Mouse (Mus musculus): ENCODE data around the gene Rassf8. TPM values are rescaled to one million over a fixed set of nuclear protein-coding genes. Genes with fewer than 3 reads are reported as not detected.

Gene Rassf8
- polyA plus RNA-seq, 1 experiment from 2014 or later, result 3.5 TPM

DNA sequence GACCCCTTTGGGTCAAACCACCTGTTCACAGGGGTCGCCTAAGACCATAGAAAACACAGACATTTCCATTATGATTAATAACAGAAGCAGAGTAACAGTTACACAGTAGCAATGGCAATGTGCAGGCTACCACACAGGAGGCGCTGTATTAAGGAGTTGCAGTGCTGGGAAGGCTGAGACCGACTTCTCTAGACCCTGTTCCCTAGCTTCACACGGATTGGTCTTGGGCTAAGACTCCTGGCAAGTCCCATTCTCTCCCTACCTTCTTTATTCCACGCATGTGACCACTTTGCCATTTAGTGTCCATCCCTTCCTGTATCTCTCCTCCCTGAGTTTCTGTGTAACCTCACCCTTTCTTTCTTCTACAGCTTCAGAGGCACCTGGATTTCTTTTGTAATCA is 19.6 kb upstream of the Rassf8 start:
- Histone ChIP-seq H3K4me3 (no peak overlapping the region), H3K4me2 (replicated peaks) (no peak overlapping the region), H3K27me3 (no peaks in the 10 kb centered on the region), H3K36me3 (no peaks in the 10 kb centered on the region), H3K9ac (replicated peaks) (no peak overlapping the region), H3K27ac (replicated peaks) (no peak overlapping the region), H3K9me3 (no peaks in the 10 kb centered on the region), H3K4me1 (peaks cover 3% of the 10 kb centered on the region; the same call in 1 of the 2 replicates)
- ATAC-seq (replicated peaks), result no peak
- 49% methylated on average over 5 of the region's 5 CpGs for WGBS

DNA sequence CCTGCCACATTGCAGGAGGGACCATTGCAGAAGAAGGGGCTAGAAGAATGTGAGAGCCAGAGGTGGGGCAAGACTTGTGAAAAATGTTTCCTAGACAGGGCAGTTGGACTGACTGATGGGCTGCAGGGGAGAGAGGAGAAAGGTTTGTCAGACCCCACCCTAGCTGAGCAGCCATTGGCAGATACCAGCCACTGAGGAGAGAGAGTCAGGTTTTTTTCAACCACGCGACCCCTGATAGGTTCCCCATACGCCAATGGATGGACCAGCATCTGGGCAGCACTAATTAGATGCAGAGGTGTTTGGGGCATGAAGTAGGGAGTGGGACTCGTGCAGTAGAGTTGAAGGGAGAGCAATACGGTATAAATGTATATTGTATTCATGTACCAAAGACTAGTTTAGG is 13.7 kb upstream of the Rassf8 start:
- Histone ChIP-seq H3K4me1 (peaks cover 15% of the 10 kb centered on the region; the same call in 1 of the 2 replicates), H3K4me3 (no peak overlapping the region), H3K9me3 (no peaks in the 10 kb centered on the region), H3K9ac (replicated peaks) (no peak overlapping the region), H3K36me3 (no peaks in the 10 kb centered on the region), H3K4me2 (replicated peaks) (no peak overlapping the region), H3K27ac (replicated peaks) (no peak overlapping the region), H3K27me3 (no peaks in the 10 kb centered on the region)
- ATAC-seq (replicated peaks), result no peak
- WGBS, result 69% methylated on average over 5 of the region's 5 CpGs

DNA sequence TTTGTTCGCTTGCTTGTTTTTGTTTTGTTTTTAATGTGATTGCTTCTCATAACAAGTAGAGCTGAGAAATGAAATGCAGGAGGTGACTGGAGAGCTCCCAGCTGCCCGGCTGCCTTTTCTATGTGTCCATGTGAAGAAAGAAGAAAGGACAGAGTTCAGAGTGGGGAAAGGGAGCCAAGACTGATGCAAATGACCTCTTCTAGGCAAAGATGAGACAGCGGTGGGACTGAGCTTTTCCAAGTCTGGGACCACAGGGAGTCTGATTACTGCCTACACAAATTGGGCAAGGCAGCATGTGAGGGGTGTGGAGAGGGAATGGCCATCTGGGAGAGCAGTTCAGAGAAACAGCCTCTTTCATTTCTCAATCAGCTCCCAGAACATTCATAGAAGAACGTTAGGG is 13.3 kb upstream of the Rassf8 start:
- no peaks in the 10 kb centered on the region for H3K27me3 ChIP-seq
- H3K4me1 ChIP-seq, result peaks cover 15% of the 10 kb centered on the region; the same call in 1 of the 2 replicates
- no peak overlapping the region for H3K27ac ChIP-seq (replicated peaks)
- WGBS, result 56% methylated on average over 4 of the region's 4 CpGs
- H3K4me2 ChIP-seq (replicated peaks), result no peak overlapping the region
- no peak overlapping the region for H3K9ac ChIP-seq (replicated peaks)
- no peaks in the 10 kb centered on the region for H3K36me3 ChIP-seq
- no peak overlapping the region for H3K4me3 ChIP-seq
- ATAC-seq (replicated peaks), result no peak
- H3K9me3 ChIP-seq, result no peaks in the 10 kb centered on the region

DNA sequence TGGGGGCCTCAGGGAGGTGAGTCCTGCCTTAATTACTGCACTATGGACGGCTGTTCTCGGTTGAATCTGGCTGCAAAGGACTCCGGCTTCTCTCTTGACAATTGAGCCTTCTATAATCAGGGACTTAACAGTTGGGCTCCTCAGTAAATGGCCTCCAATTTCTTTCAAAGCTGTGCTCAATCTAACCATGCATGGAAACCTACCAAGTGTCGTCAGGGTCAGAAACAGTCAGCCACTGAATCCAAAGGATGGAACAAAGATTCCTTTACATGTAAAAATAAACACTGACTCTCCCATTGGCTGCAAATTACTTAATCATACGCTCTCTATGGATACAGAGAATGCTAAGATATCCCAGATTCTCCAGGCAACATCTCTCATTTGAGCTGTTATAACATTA is 12.6 kb upstream of the Rassf8 start:
- H3K36me3 ChIP-seq, result no peaks in the 10 kb centered on the region
- no peak overlapping the region for H3K4me3 ChIP-seq
- no peak overlapping the region for H3K9ac ChIP-seq (replicated peaks)
- H3K27ac ChIP-seq (replicated peaks), result no peak overlapping the region
- H3K9me3 ChIP-seq, result no peaks in the 10 kb centered on the region
- H3K27me3 ChIP-seq, result no peaks in the 10 kb centered on the region
- WGBS, result 17% methylated on average over 5 of the region's 5 CpGs
- H3K4me1 ChIP-seq, result peaks cover 15% of the 10 kb centered on the region; the same call in 1 of the 2 replicates
- ATAC-seq (replicated peaks), result no peak
- no peak overlapping the region for H3K4me2 ChIP-seq (replicated peaks)

DNA sequence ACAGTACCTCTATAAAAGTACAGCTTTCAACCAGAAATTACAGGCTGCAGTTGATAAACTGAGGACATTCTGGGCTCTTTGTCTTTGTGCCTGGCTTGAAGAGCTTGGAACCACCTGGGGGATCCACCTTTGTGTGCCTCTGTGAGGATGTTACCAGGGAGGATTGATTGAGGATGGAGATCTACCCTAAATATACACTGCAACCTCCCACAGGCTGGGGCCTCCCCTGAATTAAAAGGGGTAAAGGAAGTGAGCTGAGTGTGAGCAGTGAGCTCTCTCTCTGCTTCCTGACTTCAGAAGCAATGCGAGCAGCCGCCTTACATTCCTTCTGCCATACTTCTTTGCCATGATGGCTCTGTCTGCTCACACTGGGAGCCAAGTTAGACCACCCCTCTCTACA is 10.4 kb upstream of the Rassf8 start:
- no peak overlapping the region for H3K9ac ChIP-seq (replicated peaks)
- no peak overlapping the region for H3K4me2 ChIP-seq (replicated peaks)
- H3K4me1 ChIP-seq, result peaks cover 15% of the 10 kb centered on the region; the same call in 1 of the 2 replicates
- no peaks in the 10 kb centered on the region for H3K36me3 ChIP-seq
- no peak for ATAC-seq (replicated peaks)
- WGBS, result 86% methylated on average over 2 of the region's 2 CpGs
- H3K27ac ChIP-seq (replicated peaks), result no peak overlapping the region
- H3K9me3 ChIP-seq, result no peaks in the 10 kb centered on the region
- H3K27me3 ChIP-seq, result no peaks in the 10 kb centered on the region
- no peak overlapping the region for H3K4me3 ChIP-seq

DNA sequence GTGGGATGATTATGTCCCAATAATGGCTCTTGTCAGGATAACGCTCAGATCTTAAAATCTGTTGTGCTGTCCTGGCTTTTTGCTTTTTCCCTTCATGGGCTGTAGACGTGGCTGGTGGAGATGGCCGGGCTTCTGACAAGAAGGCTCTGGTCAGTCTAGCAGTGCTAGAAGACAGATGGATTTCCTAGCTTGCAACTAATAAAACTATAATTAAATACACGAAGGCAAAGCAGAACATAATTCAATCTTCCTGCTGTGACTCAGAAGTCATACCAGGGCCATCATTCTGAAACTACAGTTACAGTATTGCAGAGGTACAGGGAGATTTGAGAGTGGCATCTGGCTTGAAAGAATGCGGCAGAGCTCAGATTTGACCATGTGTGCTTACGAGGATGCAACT is 7.3 kb upstream of the Rassf8 start:
- Histone ChIP-seq H3K9ac (replicated peaks) (no peak overlapping the region), H3K27me3 (no peaks in the 10 kb centered on the region), H3K4me1 (no peaks in the 10 kb centered on the region), H3K36me3 (no peaks in the 10 kb centered on the region), H3K9me3 (no peaks in the 10 kb centered on the region), H3K27ac (replicated peaks) (no peak overlapping the region), H3K4me2 (replicated peaks) (no peak overlapping the region), H3K4me3 (no peak overlapping the region)
- 91% methylated on average over 6 of the region's 6 CpGs for WGBS
- no peak for ATAC-seq (replicated peaks)

DNA sequence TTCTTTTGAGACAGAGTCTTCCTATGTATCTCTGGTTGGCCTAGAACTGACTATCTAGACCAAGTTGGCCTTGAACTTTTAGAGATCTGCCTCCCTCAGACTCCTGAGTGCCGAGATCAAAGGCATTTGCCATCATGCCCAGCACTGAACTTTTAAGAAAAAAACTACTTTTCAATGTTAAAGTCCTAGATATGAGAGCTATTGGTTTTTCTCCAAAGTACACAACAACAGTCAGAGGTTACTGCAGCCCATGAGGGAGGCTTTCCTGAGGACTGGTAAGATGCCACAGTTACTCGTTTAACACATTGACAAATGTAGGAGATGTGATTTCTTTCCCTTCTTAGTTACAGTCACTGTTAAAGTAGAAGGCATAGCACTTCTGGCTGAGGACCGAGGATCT is 6.5 kb upstream of the Rassf8 start:
- H3K9ac ChIP-seq (replicated peaks), result no peak overlapping the region
- H3K4me2 ChIP-seq (replicated peaks), result no peak overlapping the region
- H3K27me3 ChIP-seq, result no peaks in the 10 kb centered on the region
- H3K36me3 ChIP-seq, result no peaks in the 10 kb centered on the region
- H3K4me1 ChIP-seq, result no peaks in the 10 kb centered on the region
- ATAC-seq (replicated peaks), result no peak
- WGBS, result 81% methylated on average over 3 of the region's 3 CpGs
- no peak overlapping the region for H3K27ac ChIP-seq (replicated peaks)
- no peak overlapping the region for H3K4me3 ChIP-seq
- no peaks in the 10 kb centered on the region for H3K9me3 ChIP-seq

DNA sequence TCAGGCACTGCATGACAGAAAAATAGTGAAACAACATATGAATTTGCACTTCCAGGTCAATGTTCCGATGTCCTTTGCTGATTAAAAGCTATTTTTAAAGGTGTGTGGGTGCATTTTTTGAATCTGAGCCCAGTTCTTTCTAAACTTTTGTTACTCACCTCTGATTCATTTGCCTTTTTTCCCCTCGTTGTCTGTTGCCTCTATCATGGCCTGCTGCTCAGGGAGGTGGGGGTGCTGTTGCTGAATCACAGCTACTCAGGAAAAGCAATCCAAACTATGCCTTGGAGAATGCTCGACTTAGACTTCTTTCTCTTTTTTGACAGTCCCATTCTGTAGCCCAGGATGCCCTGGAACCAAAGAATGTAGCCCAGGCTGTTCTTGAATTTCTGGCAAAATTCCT is 1.3 kb upstream of the Rassf8 start:
- no peak overlapping the region for H3K27ac ChIP-seq (replicated peaks)
- no peaks in the 10 kb centered on the region for H3K9me3 ChIP-seq
- H3K4me1 ChIP-seq, result peaks cover 22% of the 10 kb centered on the region
- no peaks in the 10 kb centered on the region for H3K36me3 ChIP-seq
- H3K9ac ChIP-seq (replicated peaks), result no peak overlapping the region
- WGBS, result 50% methylated on average over 3 of the region's 3 CpGs
- no peak for ATAC-seq (replicated peaks)
- no peak overlapping the region for H3K4me3 ChIP-seq
- H3K27me3 ChIP-seq, result no peaks in the 10 kb centered on the region
- H3K4me2 ChIP-seq (replicated peaks), result no peak overlapping the region

DNA sequence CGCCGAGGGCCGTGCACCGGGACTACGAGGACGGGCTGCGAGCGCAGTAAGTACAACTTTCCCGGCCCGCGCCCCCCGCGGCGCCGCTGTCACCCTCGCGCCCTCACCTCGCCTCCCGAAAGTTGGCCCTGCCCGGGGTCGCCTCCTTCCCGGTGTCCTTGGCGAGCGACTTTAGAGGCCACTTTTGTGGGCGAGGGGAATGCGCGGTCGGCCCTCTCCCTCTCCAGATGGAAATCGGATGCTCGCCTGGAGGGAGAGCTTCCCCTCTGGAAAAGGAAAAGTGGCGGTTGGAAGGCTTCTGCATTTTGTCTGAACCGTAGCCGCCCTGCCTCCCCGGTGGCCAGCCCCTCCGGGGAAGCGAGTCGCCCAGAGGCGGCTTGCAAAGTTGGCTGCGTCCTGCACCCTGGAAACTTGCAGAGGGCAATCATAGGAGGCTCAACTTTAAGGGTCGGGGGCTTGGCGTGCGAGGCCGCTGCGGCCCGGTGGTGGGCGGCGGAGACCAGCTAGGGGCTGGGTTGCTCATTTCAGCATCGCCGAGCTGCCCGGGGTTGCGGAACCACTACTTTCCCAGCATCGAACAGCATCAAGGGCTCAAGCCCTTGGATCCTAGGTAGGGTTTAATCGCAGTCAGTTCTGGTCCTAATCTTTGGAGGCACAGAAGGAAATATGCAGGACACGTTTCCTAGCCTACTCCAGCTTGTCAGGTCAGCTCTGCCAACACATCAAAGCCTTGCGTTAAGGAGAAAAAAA is 548 bp downstream of the Rassf8 start:
- Histone ChIP-seq H3K4me1 (peaks cover 22% of the 10 kb centered on the region), H3K9me3 (no peaks in the 10 kb centered on the region), H3K9ac (replicated peaks) (peak overlapping the region; percentile 62), H3K4me2 (replicated peaks) (peak overlapping the region; percentile 84), H3K27me3 (no peaks in the 10 kb centered on the region), H3K4me3 (peak overlapping the region; percentile 83), H3K36me3 (no peaks in the 10 kb centered on the region), H3K27ac (replicated peaks) (peak overlapping the region; percentile 73)
- ATAC-seq (replicated peaks), result peak; percentile 10; the same call in 1 of the 2 replicates
- WGBS, result under 1% methylated on average over 55 of the region's 55 CpGs

DNA sequence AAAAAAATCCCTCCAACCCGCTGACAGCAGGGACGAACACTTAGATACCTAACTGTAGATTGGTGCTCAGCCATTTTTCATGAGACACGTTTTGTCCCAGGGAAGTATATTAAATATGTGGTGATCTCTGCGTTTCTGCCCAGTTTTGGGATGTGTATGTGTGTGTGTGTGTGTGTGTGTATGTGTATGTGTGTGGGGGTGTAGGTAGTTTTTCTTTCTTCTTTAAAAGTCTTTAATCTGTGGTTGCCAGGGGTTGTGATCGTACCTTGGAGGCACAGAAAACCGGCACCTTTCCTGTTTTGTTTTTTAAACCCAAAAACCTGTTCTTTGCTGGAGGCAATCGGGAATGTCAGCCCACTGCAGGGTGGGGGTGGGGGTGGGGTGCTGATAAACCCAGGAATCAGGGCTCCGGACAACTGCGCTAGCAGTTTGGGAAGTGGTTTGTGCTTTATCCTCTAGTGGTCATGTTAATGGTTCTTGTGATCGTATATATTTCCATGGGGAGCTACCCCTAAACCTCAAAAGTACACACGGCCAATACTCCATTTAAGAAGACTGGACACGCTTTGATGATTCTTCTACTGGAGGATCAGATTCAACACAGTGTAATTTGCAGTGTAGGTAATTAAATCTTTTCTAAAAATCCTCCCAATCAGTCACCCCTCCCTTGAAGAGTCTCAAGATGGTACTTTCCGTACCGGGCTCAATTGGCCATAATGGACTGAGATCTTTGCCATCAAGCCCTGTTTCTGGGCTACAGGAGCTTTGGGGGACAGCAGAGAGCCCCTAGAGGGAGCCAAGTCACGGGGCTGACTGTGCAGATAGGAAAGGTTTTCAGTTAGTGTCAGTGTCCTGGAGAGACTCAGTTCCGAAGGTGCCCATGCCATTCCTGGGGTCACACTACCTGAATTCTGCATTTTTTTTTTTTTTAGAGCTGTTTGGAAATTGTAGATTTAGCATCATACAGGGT is 1.4 kb downstream of the Rassf8 start:
- no peak for ATAC-seq (replicated peaks)
- Histone ChIP-seq H3K4me3 (peak overlapping the region; percentile 83), H3K27me3 (no peaks in the 10 kb centered on the region), H3K36me3 (no peaks in the 10 kb centered on the region), H3K9me3 (no peaks in the 10 kb centered on the region), H3K4me1 (peaks cover 22% of the 10 kb centered on the region), H3K4me2 (replicated peaks) (peak overlapping the region; percentile 84), H3K27ac (replicated peaks) (0 out of 2 replicates have a peak overlapping the region, but pooled peaks have one; percentile 73), H3K9ac (replicated peaks) (peak overlapping the region; percentile 62)
- 15% methylated on average over 16 of the region's 16 CpGs for WGBS

DNA sequence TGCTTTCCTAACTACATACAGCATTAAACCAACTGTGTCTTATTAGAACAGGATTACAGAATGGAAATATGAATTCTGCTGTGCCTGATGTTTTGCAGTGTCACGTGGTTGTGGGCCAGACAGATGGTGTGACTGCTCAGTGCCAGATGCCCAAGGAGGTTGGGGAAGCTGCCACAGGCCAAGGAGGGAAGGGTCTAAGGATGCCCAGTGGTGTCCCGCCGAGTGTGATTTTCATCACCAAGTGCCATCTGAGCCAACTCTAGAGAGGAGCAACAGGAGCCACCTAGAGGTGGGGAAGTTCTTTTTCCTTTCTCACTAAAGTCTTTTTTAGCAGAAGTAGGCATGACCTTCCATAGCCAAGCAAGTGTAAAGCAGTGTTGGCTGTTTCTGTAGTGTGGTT is 3.8 kb downstream of the Rassf8 start:
- Histone ChIP-seq H3K4me3 (no peak overlapping the region), H3K9me3 (no peaks in the 10 kb centered on the region), H3K27me3 (no peaks in the 10 kb centered on the region), H3K4me2 (replicated peaks) (no peak overlapping the region), H3K4me1 (peaks cover 22% of the 10 kb centered on the region), H3K9ac (replicated peaks) (no peak overlapping the region), H3K36me3 (no peaks in the 10 kb centered on the region), H3K27ac (replicated peaks) (no peak overlapping the region)
- WGBS, result 83% methylated on average over 3 of the region's 3 CpGs
- no peak for ATAC-seq (replicated peaks)

DNA sequence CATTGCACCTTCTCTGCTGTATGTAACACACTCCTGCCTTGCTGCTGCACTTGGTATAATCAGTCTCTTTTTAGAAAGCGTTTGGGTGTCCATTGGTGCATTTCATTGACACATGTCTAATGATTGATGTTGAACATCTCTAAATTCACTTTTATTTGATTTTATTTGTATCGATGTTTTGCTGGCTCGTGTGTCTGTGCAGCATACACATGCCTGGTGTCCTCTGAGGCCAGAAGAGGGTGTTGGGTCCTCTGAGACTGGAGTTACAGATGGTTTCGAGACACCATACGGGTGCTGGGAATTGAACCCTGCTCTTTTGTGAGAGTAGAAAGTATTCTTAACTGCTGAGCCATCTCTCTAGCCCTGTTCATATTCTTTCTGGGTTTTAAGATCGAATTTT is 6.7 kb downstream of the Rassf8 start:
- Histone ChIP-seq H3K27ac (replicated peaks) (no peak overlapping the region), H3K9ac (replicated peaks) (no peak overlapping the region), H3K4me3 (no peak overlapping the region), H3K4me2 (replicated peaks) (no peak overlapping the region), H3K4me1 (peaks cover 6% of the 10 kb centered on the region; the same call in 1 of the 2 replicates), H3K9me3 (no peaks in the 10 kb centered on the region), H3K27me3 (no peaks in the 10 kb centered on the region), H3K36me3 (no peaks in the 10 kb centered on the region)
- no peak for ATAC-seq (replicated peaks)
- 82% methylated on average over 6 of the region's 6 CpGs for WGBS
